ENCODE assay signal across 25 mouse cellular contexts in genomic region chr12:12373111-12373862, GRCm38 (mm10).
DNase-seq lines count a peak whose midpoint lies in the region; ATAC-seq and TF ChIP-seq lines count a peak whose summit lies in the region.
"Had no signal": no experiment of that assay in that cellular context is flagged by ENCODE, and none has a peak within 500 bp of the region (broad histone marks: within the 10 kb centered on the region; RNA-seq: fewer than 3 reads in every experiment).

No protein-coding gene starts in this region.

- H3K36me3 ChIP-seq in liver, embryonic 14.5 days (replicated peaks; ENCODE audit: control insufficient read depth, insufficient read depth, low read depth): no peaks in the 10 kb centered on the region
- no peaks in the 10 kb centered on the region for H3K36me3 ChIP-seq in liver, postnatal 0 days (replicated peaks; ENCODE audit: insufficient read depth, low read length)
- H3K36me3 ChIP-seq in thymus, adult 2 months (ENCODE audit: control insufficient read depth, insufficient read depth, low read length): no peaks in the 10 kb centered on the region
- no peaks in the 10 kb centered on the region for H3K36me3 ChIP-seq in intestine, postnatal 0 days (ENCODE audit: control insufficient read depth, insufficient read depth)
- H3K36me3 ChIP-seq in forebrain, embryonic 12.5 days (replicated peaks): no peaks in the 10 kb centered on the region
- H3K36me3 ChIP-seq: embryonic facial prominence, embryonic 15.5 days; forebrain, embryonic 10.5 days; limb, embryonic 13.5 days; stomach, embryonic 15.5 days had no signal

- no peak overlapping the region for H3K27ac ChIP-seq in liver, embryonic 14.5 days
- no peak overlapping the region for H3K27ac ChIP-seq in liver, postnatal 0 days (ENCODE audit: low read depth)
- H3K27ac ChIP-seq in thymus, adult 2 months (ENCODE audit: control insufficient read depth, insufficient read depth, low read length): no peak overlapping the region; the same call in 1 of the 2 replicates
- H3K27ac ChIP-seq in intestine, postnatal 0 days (ENCODE audit: low read depth, low read length): no peak overlapping the region
- no peak overlapping the region for H3K27ac ChIP-seq in forebrain, embryonic 12.5 days
- H3K27ac ChIP-seq: embryonic facial prominence, embryonic 15.5 days; forebrain, embryonic 10.5 days; gastrocnemius, adult 2 months; hindbrain, embryonic 14.5 days; kidney, postnatal 0 days; limb, embryonic 13.5 days; midbrain, embryonic 13.5 days; neural tube, embryonic 15.5 days; stomach, embryonic 15.5 days had no signal

- no peaks in the 10 kb centered on the region for H3K9me3 ChIP-seq in liver, embryonic 14.5 days (ENCODE audit: control insufficient read depth, low read length)
- H3K9me3 ChIP-seq in liver, postnatal 0 days (ENCODE audit: low read length): no peaks in the 10 kb centered on the region
- no peaks in the 10 kb centered on the region for H3K9me3 ChIP-seq in intestine, postnatal 0 days (ENCODE audit: control insufficient read depth)
- no peaks in the 10 kb centered on the region for H3K9me3 ChIP-seq in forebrain, embryonic 12.5 days
- H3K9me3 ChIP-seq: embryonic facial prominence, embryonic 15.5 days; forebrain, embryonic 10.5 days; heart, embryonic 12.5 days; limb, embryonic 13.5 days; midbrain, embryonic 13.5 days; neural tube, embryonic 15.5 days; stomach, embryonic 15.5 days had no signal

- TF ChIP-seq CTCF in liver, embryonic 14.5 days (IDR thresholded peaks at IDR 0.05; ENCODE audit: low read depth): no peak
- no peak for TF ChIP-seq CTCF in liver, postnatal 0 days (IDR thresholded peaks at IDR 0.05; ENCODE audit: low read depth)
- TF ChIP-seq CTCF in thymus, adult 2 months (IDR thresholded peaks at IDR 0.05; ENCODE audit: borderline replicate concordance, control insufficient read depth, extremely low read depth, insufficient read depth, low read length, poor library complexity): no peak
- no peak for TF ChIP-seq CTCF in intestine, postnatal 0 days (IDR thresholded peaks at IDR 0.05; ENCODE audit: low read depth)

- intact Hi-C loops in left cerebral cortex, postnatal 36 days (cut with DNase I): no loop called here

- peak; percentile 45; the same call in 1 of the 2 replicates for ATAC-seq in liver, embryonic 14.5 days (ENCODE audit: insufficient read depth)
- no peak for ATAC-seq in liver, postnatal 0 days
- no peak for ATAC-seq in intestine, postnatal 0 days
- no peak for ATAC-seq in forebrain, embryonic 12.5 days (ENCODE audit: low FRiP score)
- ATAC-seq: midbrain, embryonic 13.5 days; Patski had no signal

- no peak overlapping the region for H3K4me3 ChIP-seq in liver, embryonic 14.5 days (ENCODE audit: insufficient read depth in 1 of 2, low read depth in 2 of 2, low read length in 2 of 2)
- no peak overlapping the region for H3K4me3 ChIP-seq in liver, postnatal 0 days (ENCODE audit: low read depth, low read length)
- no peak overlapping the region for H3K4me3 ChIP-seq in thymus, adult 2 months (ENCODE audit: control insufficient read depth, insufficient read depth, low read length)
- H3K4me3 ChIP-seq in intestine, postnatal 0 days (ENCODE audit: low read depth, low read length): no peak overlapping the region
- H3K4me3 ChIP-seq in forebrain, embryonic 12.5 days (replicated peaks): no peak overlapping the region
- H3K4me3 ChIP-seq: embryonic facial prominence, embryonic 15.5 days; forebrain, embryonic 10.5 days; gastrocnemius, adult 2 months; heart, embryonic 12.5 days; limb, embryonic 13.5 days; midbrain, embryonic 13.5 days; myocyte; neural tube, embryonic 15.5 days; stomach, embryonic 15.5 days had no signal

- no peak for DNase-seq in liver, embryonic 14.5 days (ENCODE audit: low read depth in 3 of 3, low spot score in 3 of 3)
- DNase-seq in liver, postnatal 0 days: no peak
- DNase-seq in lung, postnatal 10 days: peak; percentile 24
- peak; percentile 41 for DNase-seq in thymus, adult 2 months
- DNase-seq in left cerebral cortex, postnatal 36 days (ENCODE audit: low spot score in 2 of 2): no peak
- DNase-seq in adrenal gland, postnatal 14 days: no peak
- DNase-seq: adrenal gland, postnatal 36 days; cerebellum, adult 11-12 months; cerebellum, postnatal 14 days; gastrocnemius, adult 2 months; kidney, adult 11 months; right cerebral cortex, postnatal 25 days had no signal

- H3K9ac ChIP-seq in liver, embryonic 14.5 days (replicated peaks): no peak overlapping the region
- no peak overlapping the region for H3K9ac ChIP-seq in liver, postnatal 0 days (replicated peaks)
- H3K9ac ChIP-seq in intestine, postnatal 0 days (ENCODE audit: low read depth, low read length): no peak overlapping the region
- H3K9ac ChIP-seq in forebrain, embryonic 12.5 days: no peak overlapping the region
- H3K9ac ChIP-seq: embryonic facial prominence, embryonic 15.5 days; heart, embryonic 12.5 days; hindbrain, embryonic 14.5 days; limb, embryonic 13.5 days; midbrain, embryonic 13.5 days; neural tube, embryonic 15.5 days; stomach, embryonic 15.5 days had no signal

- no peaks in the 10 kb centered on the region for H3K27me3 ChIP-seq in liver, embryonic 14.5 days (ENCODE audit: control insufficient read depth, insufficient read depth, low read length)
- no peaks in the 10 kb centered on the region for H3K27me3 ChIP-seq in liver, postnatal 0 days (ENCODE audit: insufficient read depth, low read length)
- no peaks in the 10 kb centered on the region for H3K27me3 ChIP-seq in thymus, adult 2 months (ENCODE audit: control insufficient read depth, insufficient read depth, low read length)
- no peaks in the 10 kb centered on the region for H3K27me3 ChIP-seq in intestine, postnatal 0 days (replicated peaks; ENCODE audit: control insufficient read depth, insufficient read depth, low read length)
- no peaks in the 10 kb centered on the region for H3K27me3 ChIP-seq in forebrain, embryonic 12.5 days
- H3K27me3 ChIP-seq: embryonic facial prominence, embryonic 15.5 days; heart, embryonic 12.5 days; limb, embryonic 13.5 days; midbrain, embryonic 13.5 days; neural tube, embryonic 15.5 days; stomach, embryonic 15.5 days had no signal

- H3K4me1 ChIP-seq in liver, embryonic 14.5 days (replicated peaks; ENCODE audit: control insufficient read depth in 2 of 2, insufficient read depth in 2 of 2, low read length in 1 of 2): no peaks in the 10 kb centered on the region
- H3K4me1 ChIP-seq in liver, postnatal 0 days (ENCODE audit: insufficient read depth): no peaks in the 10 kb centered on the region
- H3K4me1 ChIP-seq in thymus, adult 2 months (replicated peaks; ENCODE audit: control insufficient read depth, insufficient read depth, low read length): no peaks in the 10 kb centered on the region
- H3K4me1 ChIP-seq in intestine, postnatal 0 days (replicated peaks; ENCODE audit: control insufficient read depth, insufficient read depth, low read length): no peaks in the 10 kb centered on the region
- no peaks in the 10 kb centered on the region for H3K4me1 ChIP-seq in forebrain, embryonic 12.5 days
- H3K4me1 ChIP-seq: embryonic facial prominence, embryonic 15.5 days; forebrain, embryonic 10.5 days; heart, embryonic 12.5 days; limb, embryonic 13.5 days; midbrain, embryonic 13.5 days; neural tube, embryonic 15.5 days; stomach, embryonic 15.5 days had no signal

- 34% methylated on average over 11 of the region's 11 CpGs for WGBS in liver, embryonic 14.5 days (ENCODE audit: insufficient replicate concordance)
- 50% methylated on average over 11 of the region's 11 CpGs for WGBS in liver, postnatal 0 days (ENCODE audit: insufficient replicate concordance)
- WGBS in thymus, adult 2 months: 40% methylated on average over 11 of the region's 11 CpGs
- WGBS in intestine, postnatal 0 days: 71% methylated on average over 11 of the region's 11 CpGs
- WGBS in forebrain, embryonic 12.5 days: 91% methylated on average over 11 of the region's 11 CpGs

- no peak for TF ChIP-seq EP300 in liver, embryonic 14.5 days (IDR thresholded peaks at IDR 0.05; ENCODE audit: low read depth)
- TF ChIP-seq EP300 in liver, postnatal 0 days (IDR thresholded peaks at IDR 0.05; ENCODE audit: low read depth): no peak

- H3K4me2 ChIP-seq in liver, embryonic 14.5 days (ENCODE audit: low read depth): no peak overlapping the region
- H3K4me2 ChIP-seq in liver, postnatal 0 days (ENCODE audit: low read depth, low read length): no peak overlapping the region
- no peak overlapping the region for H3K4me2 ChIP-seq in intestine, postnatal 0 days (replicated peaks; ENCODE audit: low read depth)
- H3K4me2 ChIP-seq in forebrain, embryonic 12.5 days: no peak overlapping the region
- H3K4me2 ChIP-seq: embryonic facial prominence, embryonic 15.5 days; heart, embryonic 12.5 days; hindbrain, embryonic 14.5 days; limb, embryonic 13.5 days; midbrain, embryonic 13.5 days; neural tube, embryonic 15.5 days; stomach, embryonic 15.5 days had no signal

- no peak for TF ChIP-seq POLR2A in thymus, adult 2 months (IDR thresholded peaks at IDR 0.05; ENCODE audit: control insufficient read depth, extremely low read depth, insufficient read depth, low read length, poor library complexity)

Comparison
In these comparisons a context has a peak if more than half of its experiments do, and no peak if none do; other contexts are left out.
1. DNase-seq: peak in lung, postnatal 10 days (single experiment) and thymus, adult 2 months (single experiment); none in liver, embryonic 14.5 days (0 of 3), liver, postnatal 0 days (single experiment), left cerebral cortex, postnatal 36 days (0 of 2) and adrenal gland, postnatal 14 days (single experiment).